Mouse (Mus musculus) stomach, embryonic 16.5 days (tissue): ENCODE results near the gene Fscb. TPM values are rescaled to one million over a fixed set of nuclear protein-coding genes. Genes with fewer than 3 reads are reported as not detected.

ENCODE experiments used
- ATAC-seq: fragments of 200-750 bp; cut with Nextera tagmentation; 2 replicates; pipeline ENCODE4 v1.8.0; 2017; ENCODE audit warnings: moderate number of reproducible peaks, moderate TSS enrichment; ENCODE audit not compliant: insufficient read depth, low FRiP score
- H3K27ac ChIP-seq: fragments of 300-500 bp; sonication (generic); 2 replicates; pipeline ENCODE4 v1.5.1; 2014; ENCODE audit warnings: low read length
- H3K27me3 ChIP-seq: fragments of 300-500 bp; sonication (generic); 2 replicates; pipeline ENCODE4 v1.6.1; 2014; ENCODE audit warnings: low read length, control low read depth, mixed read lengths; ENCODE audit not compliant: control insufficient read depth, insufficient read depth
- H3K36me3 ChIP-seq: fragments of 300-500 bp; sonication (generic); 2 replicates; pipeline ENCODE4 v1.6.1; 2014; ENCODE audit warnings: low read length; ENCODE audit not compliant: control insufficient read depth, insufficient read depth
- H3K4me1 ChIP-seq: fragments of 300-500 bp; sonication (generic); 2 replicates; pipeline ENCODE4 v1.6.1; 2014; ENCODE audit warnings: low read length, control low read depth, mixed read lengths; ENCODE audit not compliant: control insufficient read depth, insufficient read depth
- H3K4me2 ChIP-seq: fragments of 300-500 bp; sonication (generic); 2 replicates; pipeline ENCODE4 v1.6.1; 2014; ENCODE audit warnings: low read depth, low read length, mixed read lengths
- H3K4me3 ChIP-seq: fragments of 300-500 bp; sonication (generic); replicated peaks from 2 replicates; pipeline ENCODE4 v1.5.1; 2014; ENCODE audit warnings: mild to moderate bottlenecking, low read length
- H3K9ac ChIP-seq: fragments of 300-500 bp; sonication (generic); 2 replicates; pipeline ENCODE4 v1.6.1; 2014; ENCODE audit warnings: low read length
- H3K9me3 ChIP-seq: fragments of 300-500 bp; sonication (generic); replicated peaks from 2 replicates; pipeline ENCODE4 v1.6.1; 2016; ENCODE audit warnings: low read length, control low read depth; ENCODE audit not compliant: control insufficient read depth
- WGBS: fragments of 180-500 bp; shearing (Covaris S2); extraction: QIAGEN DNeasy Blood & Tissue Kit; methylation state at CpG from one replicate; pipeline ENCODE4 v1.1.7; 2014; 5-methylcytosine and 5-hydroxymethylcytosine counted together
- polyA plus RNA-seq: library from polyadenylated mRNA; unstranded; fragments of >200 nt; fragmentation: Nextera tagmentation; extraction: Ambion mirVana; gene quantifications from 2 replicates; pipeline ENCODE4 v1.2.1, GENCODE M21; 2015

Fscb gene
- not detected in 2 replicates for polyA plus RNA-seq

GRCm38 (mm10) chr12:64474590-64474989 is at the start of gene Fscb:
Gene Fscb, minus strand, starts transcription at chr12:64474690.
- Histone ChIP-seq H3K4me1 (no peaks in the 10 kb centered on the region), H3K36me3 (no peaks in the 10 kb centered on the region), H3K9me3 (no peaks in the 10 kb centered on the region), H3K9ac (no peak within 1 kb of the TSS), H3K27ac (no peak within 1 kb of the TSS), H3K4me2 (no peak within 1 kb of the TSS), H3K4me3 (no peak within 1 kb of the TSS), H3K27me3 (no peaks in the 10 kb centered on the region)
- WGBS: 85% methylated on average over 1 of the region's 1 CpGs
- ATAC-seq: no peak

GRCm38 (mm10) chr12:64516775-64517174 is 42.3 kb upstream of the Fscb start:
- no peak overlapping the region for H3K9ac ChIP-seq
- no peak overlapping the region for H3K4me2 ChIP-seq
- ATAC-seq: no peak
- H3K27ac ChIP-seq: no peak overlapping the region
- no peaks in the 10 kb centered on the region for H3K27me3 ChIP-seq
- no peaks in the 10 kb centered on the region for H3K36me3 ChIP-seq
- no peaks in the 10 kb centered on the region for H3K9me3 ChIP-seq
- H3K4me1 ChIP-seq: no peaks in the 10 kb centered on the region
- 53% methylated on average over 2 of the region's 2 CpGs for WGBS
- H3K4me3 ChIP-seq: no peak overlapping the region

GRCm38 (mm10) chr12:64513439-64513838 is 38.9 kb upstream of the Fscb start:
- no peak overlapping the region for H3K9ac ChIP-seq
- ATAC-seq: no peak
- 72% methylated on average over 1 of the region's 1 CpGs for WGBS
- no peak overlapping the region for H3K4me2 ChIP-seq
- no peaks in the 10 kb centered on the region for H3K36me3 ChIP-seq
- H3K27ac ChIP-seq: no peak overlapping the region
- H3K9me3 ChIP-seq: no peaks in the 10 kb centered on the region
- H3K27me3 ChIP-seq: no peaks in the 10 kb centered on the region
- H3K4me3 ChIP-seq: no peak overlapping the region
- H3K4me1 ChIP-seq: no peaks in the 10 kb centered on the region

GRCm38 (mm10) chr12:64497706-64498105 is 23.2 kb upstream of the Fscb start:
- Histone ChIP-seq H3K27ac (no peak overlapping the region), H3K9ac (no peak overlapping the region), H3K36me3 (no peaks in the 10 kb centered on the region), H3K4me3 (no peak overlapping the region), H3K4me1 (no peaks in the 10 kb centered on the region), H3K4me2 (no peak overlapping the region), H3K9me3 (no peaks in the 10 kb centered on the region), H3K27me3 (no peaks in the 10 kb centered on the region)
- ATAC-seq: no peak
- 74% methylated on average over 5 of the region's 5 CpGs for WGBS

- no peak overlapping the region for H3K9ac ChIP-seq
- H3K36me3 ChIP-seq: no peaks in the 10 kb centered on the region
- H3K9me3 ChIP-seq: no peaks in the 10 kb centered on the region
- H3K27ac ChIP-seq: no peak overlapping the region
- no peaks in the 10 kb centered on the region for H3K27me3 ChIP-seq
- 86% methylated on average over 1 of the region's 1 CpGs for WGBS
- H3K4me1 ChIP-seq: no peaks in the 10 kb centered on the region
- H3K4me2 ChIP-seq: no peak overlapping the region
- H3K4me3 ChIP-seq: no peak overlapping the region
- no peak for ATAC-seq
Measured at GRCm38 (mm10) chr12:64473615-64474014, 875 bp downstream of the Fscb start.

- no peaks in the 10 kb centered on the region for H3K27me3 ChIP-seq
- no peaks in the 10 kb centered on the region for H3K9me3 ChIP-seq
- no peak overlapping the region for H3K4me2 ChIP-seq
- no peaks in the 10 kb centered on the region for H3K4me1 ChIP-seq
- WGBS: 81% methylated on average over 1 of the region's 1 CpGs
- H3K36me3 ChIP-seq: no peaks in the 10 kb centered on the region
- H3K4me3 ChIP-seq: no peak overlapping the region
- no peak overlapping the region for H3K9ac ChIP-seq
- no peak for ATAC-seq
- H3K27ac ChIP-seq: no peak overlapping the region
Measured at GRCm38 (mm10) chr12:64473136-64473535, 1.4 kb downstream of the Fscb start.

GRCm38 (mm10) chr12:64455228-64455627 is 19.3 kb downstream of the Fscb start:
- H3K36me3 ChIP-seq: no peaks in the 10 kb centered on the region
- no peaks in the 10 kb centered on the region for H3K9me3 ChIP-seq
- no peak for ATAC-seq
- H3K4me3 ChIP-seq: no peak overlapping the region
- no peak overlapping the region for H3K9ac ChIP-seq
- H3K27ac ChIP-seq: no peak overlapping the region
- H3K27me3 ChIP-seq: no peaks in the 10 kb centered on the region
- no peak overlapping the region for H3K4me2 ChIP-seq
- H3K4me1 ChIP-seq: no peaks in the 10 kb centered on the region

- no peak overlapping the region for H3K4me2 ChIP-seq
- no peak for ATAC-seq
- no peaks in the 10 kb centered on the region for H3K36me3 ChIP-seq
- no peaks in the 10 kb centered on the region for H3K27me3 ChIP-seq
- H3K27ac ChIP-seq: no peak overlapping the region
- H3K9me3 ChIP-seq: no peaks in the 10 kb centered on the region
- no peak overlapping the region for H3K9ac ChIP-seq
- no peaks in the 10 kb centered on the region for H3K4me1 ChIP-seq
- 62% methylated on average over 9 of the region's 9 CpGs for WGBS
- H3K4me3 ChIP-seq: no peak overlapping the region
Measured at GRCm38 (mm10) chr12:64449911-64450310, 24.6 kb downstream of the Fscb start.

- no peak overlapping the region for H3K4me2 ChIP-seq
- no peak overlapping the region for H3K9ac ChIP-seq
- no peaks in the 10 kb centered on the region for H3K4me1 ChIP-seq
- no peaks in the 10 kb centered on the region for H3K9me3 ChIP-seq
- ATAC-seq: no peak
- no peaks in the 10 kb centered on the region for H3K27me3 ChIP-seq
- H3K36me3 ChIP-seq: no peaks in the 10 kb centered on the region
- no peak overlapping the region for H3K4me3 ChIP-seq
- WGBS: 31% methylated on average over 2 of the region's 2 CpGs
- no peak overlapping the region for H3K27ac ChIP-seq
Measured at GRCm38 (mm10) chr12:64436675-64437074, 37.8 kb downstream of the Fscb start.
